Mouse (Mus musculus) G1E-ER4 (cell line): ENCODE results near the gene 4931409K22Rik. TPM values are rescaled to one million over a fixed set of nuclear protein-coding genes. Genes with fewer than 3 reads are reported as not detected.

Source experiments
- GATA1 ChIP-seq: IDR thresholded peaks from one replicate; pipeline ENCODE4 v1.8.0; 2012; ENCODE audit warnings: low read length, inconsistent platforms
- polyA plus RNA-seq: library from polyadenylated mRNA; stranded (reverse); fragments of >175 nt; gene quantifications from 2 replicates; pipeline ENCODE4 v1.2.3, GENCODE M21; 2012

Gene 4931409K22Rik
- polyA plus RNA-seq, 1 experiment = not detected

DNA sequence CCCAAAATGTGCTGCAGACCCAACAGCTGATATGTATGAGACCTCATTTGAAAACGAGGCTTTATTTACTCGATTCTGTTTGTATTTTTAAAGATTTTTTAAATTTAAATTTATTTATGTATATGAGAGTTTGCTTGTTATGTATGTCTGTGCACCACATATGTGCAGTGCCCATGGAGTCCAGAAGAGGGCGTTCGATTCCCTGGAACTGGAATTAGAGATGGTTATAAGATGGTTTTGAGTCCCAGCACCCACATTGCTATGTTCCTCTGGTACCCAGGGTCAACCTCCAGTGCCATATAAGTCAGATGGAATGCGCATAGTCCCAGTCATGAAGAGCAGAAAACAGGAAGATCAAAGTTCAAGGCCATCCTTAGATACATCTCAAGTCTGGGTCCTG is 22.3 kb downstream of the 4931409K22Rik start:
- no peak for TF ChIP-seq GATA1

DNA sequence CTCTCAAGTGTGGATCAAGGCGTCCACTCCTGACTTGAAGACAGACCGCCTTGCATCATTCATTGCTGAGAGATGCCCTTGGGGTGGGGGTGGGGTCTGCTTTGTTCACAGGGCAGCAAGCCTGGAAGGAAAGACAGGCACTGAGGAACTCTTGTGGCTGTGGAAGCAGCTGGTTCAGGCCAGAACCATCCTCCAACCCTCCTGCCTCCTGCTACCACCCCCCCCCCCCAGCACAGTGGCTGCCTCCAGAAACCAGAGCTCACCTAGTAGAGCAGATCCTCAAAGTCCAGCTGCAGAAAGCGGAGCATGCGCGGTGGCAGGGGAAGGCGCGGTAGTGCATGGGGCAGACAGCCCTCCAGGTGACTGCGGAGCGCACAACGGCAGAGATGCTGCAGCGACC is 23.2 kb downstream of the 4931409K22Rik start:
- no peak for TF ChIP-seq GATA1

DNA sequence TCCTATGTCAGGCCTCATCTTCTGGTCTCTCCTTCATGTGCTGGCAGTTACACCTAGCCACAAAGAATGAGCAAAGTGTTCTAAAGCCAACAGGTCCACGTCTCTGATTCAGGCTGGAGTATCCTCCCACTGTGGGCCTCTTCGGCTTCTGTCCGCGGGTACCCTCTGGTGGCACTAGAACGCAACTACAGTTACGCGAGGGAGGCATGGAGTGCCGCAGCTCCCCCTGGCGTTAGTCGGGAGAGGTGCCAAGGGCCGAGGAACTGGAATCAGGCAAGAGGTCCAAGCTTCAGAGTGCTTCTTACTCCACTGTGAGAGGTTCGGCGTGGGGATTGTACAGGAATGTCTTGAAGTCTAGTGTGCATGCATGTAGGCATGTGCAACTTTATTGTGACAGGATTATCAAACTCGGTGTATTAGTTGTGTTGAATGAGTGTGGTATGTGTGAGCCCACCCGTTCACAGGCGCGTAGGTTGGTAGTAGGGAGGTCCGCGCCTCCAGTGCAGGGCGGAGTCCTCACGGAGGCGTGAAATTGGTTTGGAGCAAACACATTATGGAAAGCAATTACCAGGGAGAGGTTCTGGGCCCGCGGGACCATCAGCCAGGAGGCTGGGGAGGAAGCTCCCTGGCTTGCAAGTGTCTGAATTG is 26.4 kb downstream of the 4931409K22Rik start:
- no peak for TF ChIP-seq GATA1

DNA sequence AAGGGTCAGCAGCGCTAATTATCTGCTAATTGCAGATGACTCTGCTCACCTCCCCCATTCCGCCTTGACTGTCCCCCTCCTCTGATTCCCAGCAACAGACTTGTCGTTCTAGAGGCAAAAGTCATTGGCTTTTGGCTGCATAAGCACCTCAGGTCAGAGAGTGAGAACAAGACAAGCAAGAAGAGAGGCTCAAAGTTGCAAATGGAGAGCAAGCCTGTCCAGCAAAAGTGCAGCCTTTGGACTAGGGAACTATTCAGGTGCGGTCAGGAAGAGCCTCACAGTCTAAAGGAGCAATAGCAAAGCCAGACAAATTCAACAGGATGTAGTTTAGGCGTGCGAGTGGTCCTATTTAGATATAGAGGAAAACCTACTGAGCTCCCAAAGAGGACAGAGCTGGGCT is 28.8 kb downstream of the 4931409K22Rik start:
- no peak for TF ChIP-seq GATA1

DNA sequence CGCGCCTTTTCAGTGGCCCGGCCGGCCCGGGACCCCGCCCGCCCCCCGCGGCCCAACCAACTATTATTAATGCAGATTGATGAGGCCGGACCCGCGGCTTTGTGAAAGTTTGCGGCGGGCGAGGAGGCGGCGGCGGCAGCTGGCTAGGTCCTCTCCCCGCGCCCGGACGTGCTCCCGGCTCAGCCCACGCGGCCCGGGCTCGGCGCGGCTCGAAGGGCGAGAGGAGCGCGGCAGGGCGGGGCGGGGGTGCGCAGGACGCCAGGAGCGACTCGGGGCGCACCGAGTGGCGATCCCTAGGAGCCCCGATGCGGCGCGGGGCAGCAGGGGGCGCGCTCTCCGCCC is 29.7 kb downstream of the 4931409K22Rik start, which contains the start of gene Gbx1:
Gbx1 (minus strand) TSS at position 314 of the 342 bp plus-strand sequence.
- TF ChIP-seq GATA1 = no peak

DNA sequence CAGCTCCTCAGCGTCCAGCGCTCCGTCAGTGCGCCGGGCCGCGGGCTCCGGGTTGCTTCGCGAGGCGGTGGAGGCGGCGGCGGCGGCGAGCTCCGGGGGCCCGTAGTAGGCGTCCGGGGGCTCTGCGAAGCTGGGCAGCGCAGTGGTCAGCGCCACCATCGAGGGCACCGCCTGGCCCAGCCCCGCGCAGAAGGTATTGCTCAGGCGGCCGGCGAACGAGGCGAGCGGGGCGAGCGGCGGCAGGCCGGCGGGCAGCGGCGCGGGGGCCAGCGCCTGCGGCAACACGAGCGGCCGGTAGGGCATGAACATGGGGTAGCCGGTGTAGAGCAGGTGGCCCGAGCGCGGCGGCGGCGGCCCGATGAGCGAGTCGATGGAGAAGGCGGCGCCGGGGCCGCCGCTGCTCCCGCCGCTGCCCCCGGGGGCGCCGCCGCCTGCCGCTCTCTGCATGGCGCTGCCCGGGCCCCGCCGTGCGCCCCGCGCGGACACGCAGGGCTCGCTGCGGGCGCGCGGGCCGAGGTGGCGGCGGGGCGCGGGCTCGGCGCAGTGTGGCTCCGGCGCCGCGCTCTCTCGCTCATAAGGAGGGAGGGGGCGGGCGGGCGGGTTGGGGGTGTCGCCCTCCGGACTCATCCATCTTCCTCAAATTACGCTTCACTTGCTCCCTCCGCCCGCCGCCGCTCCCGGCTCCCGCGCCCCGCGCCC is 30.3 kb downstream of the 4931409K22Rik start:
- TF ChIP-seq GATA1 = no peak

DNA sequence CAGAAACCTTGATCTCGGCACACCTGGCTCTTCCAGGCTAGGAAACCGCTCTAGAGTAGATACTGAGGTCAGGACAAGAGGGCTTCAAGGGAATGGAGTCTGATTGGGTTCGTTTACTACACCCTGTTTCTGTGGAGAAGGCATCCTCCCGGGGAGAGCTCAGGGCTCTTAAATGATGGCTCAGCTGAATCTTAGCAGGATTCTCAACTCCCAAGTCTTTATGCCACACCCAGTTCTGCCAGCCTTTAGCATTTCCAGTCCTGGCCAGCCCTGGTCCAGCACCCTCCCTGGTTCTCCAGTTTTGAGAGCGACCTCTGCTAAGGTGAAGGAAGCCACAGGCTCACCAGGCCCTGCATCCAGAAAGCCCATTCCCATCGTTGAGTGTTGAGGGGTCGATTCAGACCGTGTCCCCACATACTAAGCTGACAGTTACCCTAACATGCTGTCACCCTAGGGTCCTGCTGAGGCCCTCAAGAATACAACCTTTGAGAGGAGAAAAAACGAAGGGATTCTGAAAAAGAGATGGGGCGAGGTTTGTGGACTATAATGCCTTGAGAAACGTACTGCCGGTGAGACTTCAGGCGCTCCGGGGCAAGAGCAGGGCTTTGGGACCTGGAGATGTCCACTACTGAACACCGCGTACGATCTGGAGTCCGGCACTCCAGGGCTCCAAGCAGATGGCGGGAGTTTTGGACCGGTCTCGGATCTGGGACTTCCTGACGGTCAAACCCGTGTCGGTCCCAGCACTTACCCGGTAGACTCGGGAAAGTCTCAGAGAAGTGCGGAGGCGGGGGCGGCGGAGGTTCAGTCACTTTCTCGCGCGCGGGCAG is 31.0 kb downstream of the 4931409K22Rik start:
- no peak for TF ChIP-seq GATA1

DNA sequence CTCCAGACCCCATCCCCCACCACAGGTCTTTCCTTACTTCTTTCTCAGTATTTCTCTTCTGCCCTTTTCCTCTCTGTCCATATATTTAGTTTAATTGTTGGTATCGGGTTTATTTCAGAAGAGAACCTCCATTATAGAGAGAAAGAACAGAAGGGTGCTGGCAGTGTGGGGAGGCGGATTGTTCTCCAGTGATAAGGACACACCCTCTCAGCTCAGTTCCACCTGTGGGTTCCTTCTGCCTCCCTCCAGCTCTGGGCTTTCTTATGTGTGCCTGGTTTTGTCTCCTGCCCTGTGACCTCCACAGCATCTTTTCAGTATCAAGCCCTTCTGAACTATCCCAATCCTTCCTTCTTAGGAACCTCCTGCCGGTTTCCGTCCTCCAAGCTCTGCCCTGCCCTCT is 32.1 kb downstream of the 4931409K22Rik start:
- no peak for TF ChIP-seq GATA1

DNA sequence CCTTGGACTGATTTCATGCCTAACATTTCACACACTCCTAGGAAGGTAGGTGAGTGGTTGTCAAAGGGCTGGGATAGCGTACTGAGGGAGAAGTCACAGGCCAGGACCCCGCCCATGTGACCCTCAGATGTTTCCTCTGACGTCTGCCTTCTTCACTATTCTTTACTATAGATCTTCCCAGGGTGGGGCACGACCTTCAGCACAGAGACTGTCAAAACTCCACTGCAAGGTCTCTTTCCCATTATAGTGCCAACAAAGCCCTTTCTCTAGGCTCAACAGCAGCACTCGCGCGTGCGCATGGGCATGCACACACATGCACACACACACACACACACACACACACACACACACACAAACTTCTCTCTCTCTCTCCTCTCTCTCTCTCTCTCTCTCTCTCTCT is 32.8 kb downstream of the 4931409K22Rik start:
- TF ChIP-seq GATA1 = no peak

DNA sequence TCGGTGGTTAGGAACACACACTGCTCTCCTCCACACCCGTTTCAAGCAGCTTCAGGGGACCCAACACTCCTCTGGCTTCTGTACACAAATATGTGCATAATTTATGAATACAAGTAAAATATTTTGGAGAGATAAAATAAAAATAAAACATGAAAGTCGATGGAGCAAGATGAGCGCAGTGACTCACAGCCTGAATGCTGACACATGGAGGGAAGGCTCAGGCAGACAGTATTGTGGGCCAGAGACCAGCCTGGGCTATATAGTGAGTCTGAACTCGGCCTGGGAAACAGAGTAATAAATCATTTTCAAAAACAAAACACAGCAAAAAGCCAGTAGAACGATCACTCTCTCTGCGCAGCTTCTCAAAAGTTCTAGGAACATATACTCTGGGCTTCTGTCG is 35.2 kb downstream of the 4931409K22Rik start:
- no peak for TF ChIP-seq GATA1

DNA sequence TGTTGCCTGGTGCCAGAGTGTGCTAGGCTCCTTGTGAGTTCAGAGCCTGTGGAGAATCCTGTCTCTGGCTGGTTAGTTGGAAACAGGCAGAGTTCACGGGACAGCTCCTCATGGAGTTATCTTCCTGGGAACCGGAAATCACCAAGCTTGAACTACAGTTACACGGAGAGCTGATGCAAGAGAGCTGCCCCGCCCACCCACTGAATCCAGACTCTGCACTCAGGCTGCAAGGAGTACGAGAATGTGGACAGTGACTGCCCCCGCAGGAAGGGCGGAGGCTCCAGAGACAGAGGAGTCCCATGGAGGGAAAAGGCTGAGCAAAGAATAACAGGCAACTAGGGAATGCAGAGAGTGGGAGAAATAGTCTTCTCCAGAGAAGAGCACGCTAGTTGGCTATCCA is 44.3 kb downstream of the 4931409K22Rik start:
- TF ChIP-seq GATA1 = no peak

DNA sequence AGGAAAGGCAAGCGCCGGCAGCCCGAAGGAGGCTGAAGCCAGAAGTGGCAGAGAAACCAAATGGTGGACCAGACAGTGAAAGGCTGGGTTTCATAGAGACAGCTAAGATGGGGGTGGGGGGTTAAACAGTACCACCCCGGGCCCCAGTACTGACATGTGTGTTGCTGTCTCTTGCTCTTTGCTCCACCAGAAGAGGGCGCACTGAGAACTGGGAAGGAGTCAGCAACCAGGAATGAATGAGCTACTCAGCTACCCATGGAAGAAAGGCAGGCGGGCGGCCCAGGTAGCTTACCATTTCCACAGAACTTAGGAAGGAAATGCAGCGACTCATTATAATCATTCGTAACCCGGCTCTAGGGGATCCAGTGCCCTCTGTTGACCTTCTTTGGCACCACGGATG is 46.0 kb downstream of the 4931409K22Rik start:
- no peak for TF ChIP-seq GATA1

DNA sequence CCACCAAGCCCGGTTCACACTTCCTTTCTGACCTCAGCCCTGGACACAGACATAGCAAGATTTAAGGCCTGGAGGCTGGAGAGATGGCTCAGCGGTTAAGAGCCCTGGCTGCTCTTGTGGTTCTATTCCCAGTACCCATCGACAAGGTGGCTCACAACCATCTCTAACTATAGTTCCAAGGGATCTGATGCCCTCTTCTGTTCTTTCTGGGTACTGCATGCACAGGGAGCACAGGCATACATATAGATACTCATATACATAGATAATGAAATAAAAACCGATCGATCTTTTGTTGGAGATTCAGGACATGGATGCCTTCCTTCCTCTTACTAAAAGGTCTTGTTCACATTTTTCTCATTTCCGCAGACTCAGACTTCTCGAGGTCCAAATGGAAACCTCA is 48.2 kb downstream of the 4931409K22Rik start:
- TF ChIP-seq GATA1 = no peak

DNA sequence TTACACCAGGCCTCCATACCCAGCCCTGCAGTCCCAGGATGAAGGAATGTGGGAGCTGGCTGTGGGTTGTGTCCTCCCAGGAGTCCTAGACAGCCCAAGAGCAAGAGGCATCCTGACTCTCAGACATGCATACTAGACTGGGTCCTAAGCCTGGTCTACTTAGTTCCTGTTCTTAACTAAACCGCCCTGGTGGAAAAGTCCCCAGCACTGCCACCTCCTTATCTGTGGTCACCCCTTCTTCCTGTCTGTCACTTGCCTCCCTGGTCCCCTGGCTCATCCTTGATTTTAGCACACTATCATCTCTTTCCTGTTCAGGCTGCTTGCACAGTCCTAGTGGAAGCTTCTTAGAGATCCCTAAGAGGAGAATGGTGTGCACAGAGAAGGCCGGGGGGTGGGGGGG is 51.1 kb downstream of the 4931409K22Rik start:
- no peak for TF ChIP-seq GATA1

DNA sequence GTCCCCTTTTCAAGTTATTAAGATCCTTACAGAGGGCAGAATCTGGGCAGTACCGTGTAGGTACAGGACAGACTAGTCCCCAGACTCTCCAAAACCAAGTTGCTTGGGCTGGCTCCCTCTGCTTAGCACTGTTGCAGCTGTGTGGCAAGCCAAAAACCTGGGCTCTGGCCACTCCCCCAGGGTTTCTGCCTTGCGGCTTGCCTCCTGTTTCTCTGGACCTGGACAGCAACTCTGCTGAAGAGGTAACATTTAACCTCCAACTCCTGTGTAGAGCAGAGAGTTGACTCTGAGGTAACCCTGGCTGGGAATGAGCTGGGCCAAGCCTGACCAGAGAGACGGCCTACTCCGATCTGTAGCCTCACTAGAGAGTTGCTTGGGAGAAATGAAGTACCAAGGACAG is 53.8 kb downstream of the 4931409K22Rik start:
- no peak for TF ChIP-seq GATA1

DNA sequence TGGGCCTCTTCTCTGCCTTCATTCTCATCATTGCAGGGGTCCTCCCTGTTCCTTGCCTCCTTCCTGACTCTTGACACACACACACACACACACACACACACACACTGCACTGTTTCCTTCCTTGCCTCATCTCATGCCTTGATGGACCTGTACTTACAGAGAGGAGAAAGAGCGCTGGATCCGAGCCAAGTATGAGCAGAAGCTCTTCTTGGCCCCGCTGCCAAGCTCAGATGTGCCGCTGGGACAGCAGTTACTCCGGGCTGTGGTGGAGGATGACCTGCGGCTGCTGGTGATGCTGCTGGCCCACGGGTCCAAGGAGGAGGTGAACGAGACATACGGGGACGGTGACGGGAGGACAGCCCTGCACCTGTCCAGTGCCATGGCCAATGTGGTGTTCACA is 55.8 kb downstream of the 4931409K22Rik start:
- TF ChIP-seq GATA1 = no peak
